Comparison of ENCODE assay signal across 8 mouse cellular contexts in the genomic region with DNA sequence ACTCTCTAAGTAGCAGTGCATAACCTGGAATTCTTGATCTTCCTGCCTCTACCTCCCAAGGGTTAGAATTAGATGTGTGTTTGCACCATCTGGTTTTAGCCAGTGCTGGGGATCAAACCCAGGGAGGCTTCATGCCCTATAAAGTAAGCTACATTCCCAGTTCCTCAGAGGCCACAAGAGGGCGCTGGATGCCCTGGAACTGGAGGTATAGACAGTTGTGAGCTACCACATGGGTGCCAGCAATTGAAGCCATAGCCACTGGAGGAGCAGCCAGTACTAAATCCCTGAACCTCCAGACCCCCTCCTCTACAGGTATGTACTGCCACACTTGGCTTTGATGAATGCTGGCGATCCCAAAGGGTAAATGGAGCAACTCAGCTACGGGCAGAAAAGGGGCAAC. TPM values are rescaled to one million over a fixed set of nuclear protein-coding genes. Genes with fewer than 3 reads are reported as not detected.
DNase-seq lines count a peak whose midpoint lies in the region; ATAC-seq and TF ChIP-seq lines count a peak whose summit lies in the region.

No protein-coding gene starts in this region.

- DNase-seq in forebrain, postnatal 0 days = peak; percentile 32
- DNase-seq in forebrain, embryonic 11.5 days (ENCODE audit: low spot score) = no peak
- DNase-seq in right cerebral cortex, adult 2 months (ENCODE audit: low spot score in 2 of 2) = peak; percentile 33 to 40
- DNase-seq in right cerebral cortex, postnatal 10 days (ENCODE audit: low spot score in 2 of 2) = no peak
- DNase-seq in cerebellum, adult 18-20 months = peak; percentile 66 to 74
- DNase-seq in kidney, postnatal 25 days = peak; percentile 71 to 78
- peak; percentile 41 to 50 for DNase-seq in spleen, postnatal 14 days (ENCODE audit: low spot score in 2 of 2)
- DNase-seq in urinary bladder, postnatal 10 days (ENCODE audit: low spot score) = no peak

- peak; percentile 45 for TF ChIP-seq CTCF in forebrain, postnatal 0 days (IDR thresholded peaks at IDR 0.05; ENCODE audit: low read depth)

- H3K4me3 ChIP-seq in forebrain, postnatal 0 days (ENCODE audit: low read depth, low read length) = no peak overlapping the region
- no peak overlapping the region for H3K4me3 ChIP-seq in forebrain, embryonic 11.5 days (ENCODE audit: low read depth, low read length)

- no peaks in the 10 kb centered on the region for H3K27me3 ChIP-seq in forebrain, postnatal 0 days (ENCODE audit: insufficient read depth, low read length)
- H3K27me3 ChIP-seq in forebrain, embryonic 11.5 days (ENCODE audit: control insufficient read depth, insufficient read depth, low read length) = no peaks in the 10 kb centered on the region

- no peaks in the 10 kb centered on the region for H3K4me1 ChIP-seq in forebrain, postnatal 0 days (ENCODE audit: insufficient read depth)
- no peaks in the 10 kb centered on the region for H3K4me1 ChIP-seq in forebrain, embryonic 11.5 days (replicated peaks; ENCODE audit: control insufficient read depth, insufficient read depth, low read length)

- WGBS in forebrain, postnatal 0 days = 72% methylated on average over 3 of the region's 3 CpGs
- WGBS in forebrain, embryonic 11.5 days = 82% methylated on average over 3 of the region's 3 CpGs

- H3K36me3 ChIP-seq in forebrain, postnatal 0 days (ENCODE audit: insufficient read depth) = 0 out of 2 replicates have a peak, but pooled peaks cover 2% of the 10 kb centered on the region
- no peaks in the 10 kb centered on the region for H3K36me3 ChIP-seq in forebrain, embryonic 11.5 days (ENCODE audit: control insufficient read depth, insufficient read depth, low read length)

- no peaks in the 10 kb centered on the region for H3K9me3 ChIP-seq in forebrain, postnatal 0 days (ENCODE audit: low read length)
- no peaks in the 10 kb centered on the region for H3K9me3 ChIP-seq in forebrain, embryonic 11.5 days (ENCODE audit: control insufficient read depth, low read length)

- no peak overlapping the region for H3K27ac ChIP-seq in forebrain, postnatal 0 days (ENCODE audit: low read depth, low read length)
- H3K27ac ChIP-seq in forebrain, embryonic 11.5 days (ENCODE audit: low read depth, low read length) = no peak overlapping the region

- no peak overlapping the region for H3K9ac ChIP-seq in forebrain, postnatal 0 days
- H3K9ac ChIP-seq in forebrain, embryonic 11.5 days (ENCODE audit: low read length) = no peak overlapping the region

- H3K4me2 ChIP-seq in forebrain, postnatal 0 days (ENCODE audit: low read depth) = no peak overlapping the region
- H3K4me2 ChIP-seq in forebrain, embryonic 11.5 days (ENCODE audit: low read depth, low read length, severe bottlenecking) = no peak overlapping the region

- no peak for ATAC-seq in forebrain, postnatal 0 days
- ATAC-seq in forebrain, embryonic 11.5 days (replicated peaks; ENCODE audit: low FRiP score) = no peak

RNA-seq across cellular contexts. Expression of a gene that starts 37.5 kb away (rescaled TPM):
- total RNA-seq in forebrain, postnatal 0 days (2014; rRNA removed) = 1.9 and 3.3 TPM in 2 replicates
- 0.34 and 0.56 TPM in 2 replicates for polyA plus RNA-seq in forebrain, postnatal 0 days (2015; fragmentation: Nextera tagmentation; extraction: Ambion mirVana)
- 0.29 and 0.55 TPM in 2 replicates for polyA plus RNA-seq in forebrain, embryonic 11.5 days (2014; fragmentation: Nextera tagmentation; extraction: Ambion mirVana)

RNA-seq across cellular contexts. Expression of a gene that starts 56.5 kb away (rescaled TPM):
- 114 and 147 TPM in 2 replicates for total RNA-seq in forebrain, postnatal 0 days (2014; rRNA removed)
- 221 and 234 TPM in 2 replicates for polyA plus RNA-seq in forebrain, postnatal 0 days (2015; fragmentation: Nextera tagmentation; extraction: Ambion mirVana)
- 113 and 116 TPM in 2 replicates for polyA plus RNA-seq in forebrain, embryonic 11.5 days (2014; fragmentation: Nextera tagmentation; extraction: Ambion mirVana)

RNA-seq across cellular contexts. Expression of a gene that starts 56.5 kb away (rescaled TPM):
- 9.7 and 12.6 TPM in 2 replicates for total RNA-seq in forebrain, postnatal 0 days (2014; rRNA removed)
- 5.2 and 9.3 TPM in 2 replicates for polyA plus RNA-seq in forebrain, postnatal 0 days (2015; fragmentation: Nextera tagmentation; extraction: Ambion mirVana)
- 15.2 and 18.5 TPM in 2 replicates for polyA plus RNA-seq in forebrain, embryonic 11.5 days (2014; fragmentation: Nextera tagmentation; extraction: Ambion mirVana)

Comparison
In these comparisons a context has a peak if more than half of its experiments do, and no peak if none do; other contexts are left out.
1. DNase-seq: peak in forebrain, postnatal 0 days (single experiment), right cerebral cortex, adult 2 months (2 of 2), cerebellum, adult 18-20 months (2 of 2), kidney, postnatal 25 days (2 of 2) and spleen, postnatal 14 days (2 of 2); none in forebrain, embryonic 11.5 days (single experiment), right cerebral cortex, postnatal 10 days (0 of 2) and urinary bladder, postnatal 10 days (single experiment).